Mouse (Mus musculus) intestine, embryonic 14.5 days (tissue): ENCODE measurements around the gene Emilin3. TPM values are rescaled to one million over a fixed set of nuclear protein-coding genes. Genes with fewer than 3 reads are reported as not detected.

Source experiments
- polyA plus RNA-seq: library from polyadenylated mRNA; unstranded; fragments of >200 nt; fragmentation: Nextera tagmentation; extraction: Ambion mirVana; gene quantifications from 2 replicates; pipeline ENCODE4 v1.2.1, GENCODE M21; 2014

Gene Emilin3
- polyA plus RNA-seq, 1 experiment from 2014 or later: 29.0 TPM

Other genes starting within 250 kb of the Emilin3 start
- gene Plcg1, start 181.0 kb downstream of the Emilin3 start, polyA plus RNA-seq: 45.0 and 47.7 TPM in 2 replicates
- gene Zhx3, start 39.3 kb downstream of the Emilin3 start, polyA plus RNA-seq: 7.5 and 8.2 TPM in 2 replicates
- 3.7 and 4.5 TPM in 2 replicates for gene Lpin3, start 31.7 kb downstream of the Emilin3 start, polyA plus RNA-seq
- gene Chd6, start 196.7 kb upstream of the Emilin3 start, polyA plus RNA-seq: 28.5 and 33.8 TPM in 2 replicates